Mouse (Mus musculus): ENCODE data around the gene Akr1a1.

Akr1a1 gene

DNA sequence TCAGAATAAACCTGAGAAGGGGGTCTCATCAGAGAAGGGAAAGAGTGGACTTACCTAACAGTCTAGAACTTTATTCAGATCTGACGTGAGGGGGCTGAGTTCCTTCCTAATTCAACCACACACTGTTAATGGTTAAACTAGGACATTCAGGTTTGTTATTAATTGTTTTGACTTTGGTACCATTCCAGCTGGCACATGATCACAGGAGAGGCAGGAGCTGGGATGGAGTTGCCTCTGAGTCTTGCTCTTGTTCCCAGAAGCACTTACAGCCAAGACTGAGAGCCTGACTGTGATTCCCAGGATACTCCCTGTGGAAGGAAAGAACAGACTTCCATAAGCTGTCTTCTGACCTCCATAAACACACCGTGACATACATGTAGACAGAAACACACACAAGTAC, 8.0 kb upstream of the Akr1a1 start:
- DNase-seq (ENCODE audit: low spot score), result no peak

DNA sequence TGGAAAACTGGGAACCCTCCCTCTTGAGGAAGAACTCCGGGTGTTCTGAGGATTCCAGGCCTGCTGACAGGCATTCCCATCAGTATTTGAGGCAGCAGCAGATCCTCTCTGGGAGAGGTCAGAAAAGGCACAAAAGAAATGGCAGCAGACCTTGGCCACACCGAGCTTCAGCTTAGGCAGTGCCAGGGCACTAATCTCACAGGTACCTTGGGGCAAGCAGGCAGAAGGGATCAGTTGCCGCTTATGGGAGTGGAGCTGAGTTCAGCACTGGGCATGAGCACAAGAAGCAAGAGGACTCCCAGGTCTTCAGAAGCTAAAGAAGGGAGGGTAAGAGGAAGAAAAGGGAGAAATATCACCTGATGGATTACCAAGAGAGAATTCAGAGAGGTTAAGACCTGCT, 6.5 kb upstream of the Akr1a1 start:
- no peak for DNase-seq (ENCODE audit: low spot score)

DNA sequence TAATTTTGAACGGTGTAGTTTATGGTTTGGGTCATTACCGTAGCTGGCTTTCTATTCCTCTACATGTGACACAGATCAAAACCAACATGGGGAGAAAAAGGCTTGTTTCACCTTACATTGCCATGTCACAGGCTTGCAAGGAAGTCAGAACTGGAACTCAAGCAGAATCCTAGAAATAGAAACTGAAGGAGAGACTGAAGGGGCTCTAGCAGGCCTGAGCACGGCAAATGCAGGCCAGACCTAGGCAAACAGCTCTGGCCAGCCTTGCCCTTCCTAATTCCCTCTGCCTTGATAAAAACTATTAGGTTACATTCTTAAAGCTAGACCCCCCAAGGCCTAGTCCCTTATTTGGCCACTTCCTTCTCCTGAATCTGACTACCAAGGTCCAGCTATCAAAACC, 4.2 kb upstream of the Akr1a1 start:
- DNase-seq (ENCODE audit: low spot score), result no peak

DNA sequence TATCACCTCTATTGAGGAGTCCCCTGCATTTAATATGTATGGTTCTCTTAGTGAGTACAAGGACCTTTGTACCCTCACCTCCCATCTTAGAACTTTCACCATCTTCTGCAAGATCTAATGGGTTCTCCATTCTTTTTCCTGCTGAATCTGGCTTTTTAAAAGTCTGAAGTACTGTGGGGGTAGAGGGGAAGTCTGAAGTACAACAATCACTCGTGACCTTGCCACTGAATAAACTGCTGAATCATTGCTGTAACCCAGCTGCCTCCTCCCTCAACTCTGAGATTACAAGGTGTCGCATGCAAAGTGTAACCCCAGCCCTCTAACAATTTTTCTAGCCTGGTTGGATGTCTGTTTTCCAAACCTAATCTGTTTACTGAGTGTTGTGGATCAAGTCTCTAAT, 3.6 kb upstream of the Akr1a1 start:
- no peak for DNase-seq (ENCODE audit: low spot score)

DNA sequence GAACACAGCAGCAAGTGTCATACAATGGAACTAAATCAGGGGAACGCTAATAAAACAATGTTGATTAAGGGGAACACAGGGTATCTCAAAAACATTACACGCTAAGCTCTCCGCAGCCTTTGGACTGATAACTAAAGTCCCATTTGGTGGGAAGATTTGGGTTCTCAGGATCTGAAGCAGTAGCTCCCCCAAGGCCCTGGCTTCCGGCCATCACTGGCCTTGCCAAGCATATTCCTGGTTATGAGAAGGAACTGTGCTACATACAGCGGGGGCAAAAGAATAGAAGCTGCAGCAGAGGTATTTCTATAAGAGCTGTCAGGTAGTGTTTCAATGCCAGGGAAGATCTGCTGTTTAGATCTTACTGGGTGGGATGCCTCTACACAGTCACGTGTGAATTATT, 1.7 kb upstream of the Akr1a1 start:
- DNase-seq (ENCODE audit: low spot score), result peak; percentile 80

DNA sequence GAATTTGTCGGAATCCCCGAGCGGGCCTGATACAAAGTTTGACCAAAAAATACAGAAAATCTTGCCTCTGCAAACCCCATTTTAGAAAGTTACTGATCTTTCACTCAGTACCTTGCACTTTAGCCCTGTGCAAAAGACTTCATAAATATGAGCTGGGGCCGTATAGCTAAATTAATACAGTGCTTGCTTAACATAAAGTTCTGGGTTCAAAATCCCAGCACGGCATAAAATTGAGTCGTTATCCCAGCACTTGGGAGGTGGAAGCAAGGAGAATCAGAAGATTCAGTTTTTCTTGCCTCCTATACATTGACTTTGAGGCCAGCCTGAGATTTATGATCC, 286 bp upstream of the Akr1a1 start:
- DNase-seq (ENCODE audit: low spot score), result no peak

DNA sequence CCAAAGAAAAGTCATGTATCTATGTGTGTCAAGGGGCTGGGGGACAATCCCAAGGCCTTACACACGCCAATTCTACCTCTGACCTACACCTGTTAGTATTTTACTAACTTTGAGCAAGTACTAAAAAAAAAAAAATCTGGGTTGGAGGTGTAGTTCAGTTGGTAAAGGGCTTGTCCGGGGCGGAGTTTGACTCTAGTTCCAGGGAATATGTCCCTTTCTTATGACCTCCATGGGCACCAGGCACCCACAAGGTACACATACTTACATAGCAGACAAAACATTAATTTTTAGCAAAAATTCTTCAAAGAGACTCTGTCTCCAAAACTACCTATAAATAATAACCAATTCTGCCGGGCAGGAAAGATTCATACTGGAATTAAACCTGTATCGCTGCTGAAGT, 1.1 kb downstream of the Akr1a1 start:
- DNase-seq (ENCODE audit: low spot score), result no peak

DNA sequence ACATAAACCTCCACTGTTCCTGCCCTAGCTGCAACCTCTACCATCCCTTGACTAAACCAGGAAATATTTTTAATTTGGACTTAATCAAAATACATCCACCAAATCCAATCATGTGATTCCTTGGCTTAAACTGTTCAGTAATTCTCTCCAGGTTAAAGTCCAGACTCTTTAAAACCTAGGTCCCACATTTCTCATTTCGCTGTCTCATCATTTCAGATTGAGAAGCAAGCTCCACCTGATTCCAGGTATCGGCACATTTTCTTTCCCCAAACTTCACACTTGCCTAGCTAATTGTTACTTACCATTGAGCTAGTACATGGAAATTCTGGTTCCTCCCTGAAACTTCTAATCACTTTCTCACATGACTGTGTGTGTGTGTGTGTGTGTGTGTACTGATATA, 2.1 kb downstream of the Akr1a1 start:
- DNase-seq (ENCODE audit: low spot score), result no peak

DNA sequence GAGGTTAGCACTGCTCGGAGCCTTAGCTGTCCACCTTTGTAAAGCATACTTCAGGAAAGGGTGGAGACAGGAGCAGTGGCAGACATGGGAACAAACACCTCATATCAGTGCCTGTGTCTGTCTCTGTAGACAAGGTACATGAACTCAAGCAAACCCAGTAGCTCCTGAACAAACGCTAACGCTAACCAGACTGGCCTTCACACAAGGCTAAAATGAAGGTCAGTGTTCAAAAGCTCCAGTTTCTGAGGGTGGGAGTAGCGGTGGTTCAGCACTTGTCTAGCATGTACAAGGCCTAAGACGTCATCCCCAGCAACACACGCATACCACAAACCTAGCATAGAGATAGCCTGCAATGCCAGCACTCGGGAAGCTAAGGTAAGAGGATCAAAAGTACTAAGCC, 5.9 kb downstream of the Akr1a1 start:
- DNase-seq (ENCODE audit: low spot score), result no peak

DNA sequence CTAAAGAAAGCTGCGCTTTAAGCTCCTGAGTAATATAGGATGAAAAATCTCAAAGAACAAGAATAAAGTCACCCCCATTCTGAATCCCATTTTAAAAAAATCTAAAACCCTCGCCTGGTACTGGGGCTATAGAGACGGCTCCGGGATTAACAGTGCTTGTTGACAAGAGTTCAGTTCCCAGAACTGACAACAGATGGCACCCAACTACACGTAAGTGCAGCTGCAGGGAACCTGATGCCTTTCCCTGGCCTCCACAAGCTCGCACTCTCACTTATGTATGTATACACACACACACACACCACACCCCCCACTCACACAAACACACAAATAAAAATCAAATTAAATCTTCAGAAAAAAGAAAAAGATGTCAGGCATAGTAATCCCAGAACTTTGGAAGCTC, 7.2 kb downstream of the Akr1a1 start:
- no peak for DNase-seq (ENCODE audit: low spot score)

DNA sequence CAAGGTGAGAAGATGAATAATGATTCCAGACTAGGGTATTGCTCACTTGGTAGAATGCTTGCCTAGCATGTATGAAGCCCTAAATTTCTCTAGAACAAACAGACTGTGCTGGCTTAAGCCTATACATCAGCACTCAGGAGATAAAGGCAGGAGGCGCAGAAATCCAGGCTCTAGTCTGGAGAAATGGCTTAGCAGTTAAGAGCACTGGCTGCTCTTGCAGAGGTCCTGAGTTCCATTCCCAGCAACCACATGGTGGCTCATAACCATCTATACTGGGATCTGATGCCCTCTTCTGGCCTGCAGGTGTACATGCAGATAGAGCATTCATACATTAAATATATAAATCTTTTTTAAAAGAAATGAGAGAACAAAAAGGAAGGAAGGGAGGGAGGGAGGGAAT, 9.4 kb downstream of the Akr1a1 start:
- no peak for DNase-seq (ENCODE audit: low spot score)

DNA sequence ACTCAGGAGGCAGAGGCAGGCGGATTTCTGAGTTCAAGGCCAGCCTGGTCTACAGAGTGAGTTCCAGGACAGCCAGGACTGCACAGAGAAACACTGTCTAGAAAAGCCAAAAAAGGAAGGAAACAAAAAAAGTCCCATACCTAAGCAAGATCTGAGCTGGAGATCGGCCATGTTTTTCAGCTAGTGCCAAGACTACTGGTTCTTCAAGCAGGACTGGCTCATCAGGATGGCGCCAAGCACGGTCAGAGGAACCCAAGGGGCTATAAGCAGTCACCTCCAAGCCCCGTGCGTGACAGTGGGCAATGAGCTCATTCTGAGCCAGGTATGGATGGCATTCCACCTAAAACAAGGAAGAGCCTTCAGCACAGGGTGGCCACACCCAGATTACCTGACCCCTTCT, 12.7 kb downstream of the Akr1a1 start:
- DNase-seq (ENCODE audit: low spot score), result no peak

DNA sequence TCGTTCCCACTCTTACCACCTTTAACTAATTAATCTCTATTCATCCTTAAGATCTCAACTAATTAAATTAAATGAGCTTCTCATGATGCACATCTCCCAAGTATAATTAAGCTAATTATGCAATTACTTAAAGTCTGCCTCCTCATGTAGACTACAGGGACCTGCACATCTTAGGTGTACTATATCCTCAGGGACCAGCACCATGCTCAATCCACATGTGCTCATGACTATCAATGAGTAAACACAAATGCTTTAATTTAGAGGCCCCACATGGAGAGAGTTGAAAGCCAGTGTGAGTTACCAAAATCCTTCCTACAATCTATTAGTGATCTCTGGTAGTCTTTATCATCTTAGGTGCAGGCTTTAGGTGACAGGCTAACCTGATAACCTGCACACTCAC, 16.3 kb downstream of the Akr1a1 start:
- DNase-seq (ENCODE audit: low spot score), result no peak

DNA sequence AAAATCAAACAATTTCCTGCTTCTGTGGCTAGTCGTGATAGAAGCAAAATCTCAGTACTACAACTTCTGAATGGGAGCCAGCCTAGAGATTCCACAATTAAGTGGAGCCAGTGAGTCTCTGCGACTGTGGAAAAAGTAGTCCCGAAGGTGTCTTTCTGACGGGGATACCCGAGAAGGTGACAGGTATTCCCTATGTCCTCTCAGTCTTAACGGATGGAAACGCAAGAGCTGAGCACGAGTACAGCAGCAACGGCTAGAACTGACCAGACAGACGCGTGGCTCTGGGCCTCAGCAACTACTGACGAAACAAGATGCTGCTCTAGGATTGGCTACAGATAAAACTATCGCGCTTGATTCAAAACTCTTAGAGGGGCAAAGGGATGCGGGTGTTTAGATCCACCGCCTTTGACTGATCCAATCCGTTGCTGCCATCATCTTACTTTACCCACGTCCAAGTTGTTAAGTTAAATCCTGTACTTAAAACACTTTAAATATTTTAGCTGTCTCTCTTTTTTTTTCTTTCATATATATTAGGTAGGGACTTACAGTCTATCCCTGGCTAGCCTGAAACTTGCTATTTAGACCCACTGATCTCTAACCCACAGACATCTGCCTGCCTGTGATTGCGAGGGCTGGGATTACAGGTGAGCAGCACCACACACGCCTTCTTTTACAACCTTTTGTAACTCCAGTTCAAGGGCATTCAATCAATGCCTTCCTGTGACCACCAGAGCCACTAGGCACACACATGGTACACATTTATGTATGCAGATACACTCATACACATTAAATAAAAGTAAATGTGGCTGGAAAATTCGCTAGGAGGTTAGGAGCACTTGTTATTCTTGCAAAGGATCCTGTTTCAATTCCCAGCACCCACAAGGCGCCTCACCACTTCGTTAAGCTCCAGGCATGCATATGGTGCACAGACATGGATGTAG, 23.5 kb downstream of the Akr1a1 start, which contains the start of gene Nasp:
Nasp (minus strand) TSS at position 220 of the 941 bp plus-strand sequence.
- DNase-seq (ENCODE audit: low spot score), result peak; percentile 72

DNA sequence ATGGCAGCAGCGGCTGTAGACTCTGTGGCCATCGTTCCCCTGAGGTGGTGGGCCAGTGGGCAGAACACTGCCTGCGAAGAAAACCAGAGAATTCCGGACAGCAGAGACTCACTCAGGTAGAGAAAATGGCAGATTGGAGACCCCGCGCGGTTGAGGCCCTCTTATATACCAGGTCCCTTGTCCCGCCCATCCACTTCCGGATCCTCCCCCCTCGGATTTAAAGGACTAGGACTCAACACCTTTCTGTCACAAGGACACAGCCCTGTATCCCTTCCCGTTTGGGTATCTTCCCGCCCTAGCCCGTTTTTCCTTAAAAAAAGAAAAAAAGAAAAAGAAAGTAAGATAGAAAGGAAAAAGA, 24.1 kb downstream of the Akr1a1 start:
- peak; percentile 85 for DNase-seq (ENCODE audit: low spot score)

DNA sequence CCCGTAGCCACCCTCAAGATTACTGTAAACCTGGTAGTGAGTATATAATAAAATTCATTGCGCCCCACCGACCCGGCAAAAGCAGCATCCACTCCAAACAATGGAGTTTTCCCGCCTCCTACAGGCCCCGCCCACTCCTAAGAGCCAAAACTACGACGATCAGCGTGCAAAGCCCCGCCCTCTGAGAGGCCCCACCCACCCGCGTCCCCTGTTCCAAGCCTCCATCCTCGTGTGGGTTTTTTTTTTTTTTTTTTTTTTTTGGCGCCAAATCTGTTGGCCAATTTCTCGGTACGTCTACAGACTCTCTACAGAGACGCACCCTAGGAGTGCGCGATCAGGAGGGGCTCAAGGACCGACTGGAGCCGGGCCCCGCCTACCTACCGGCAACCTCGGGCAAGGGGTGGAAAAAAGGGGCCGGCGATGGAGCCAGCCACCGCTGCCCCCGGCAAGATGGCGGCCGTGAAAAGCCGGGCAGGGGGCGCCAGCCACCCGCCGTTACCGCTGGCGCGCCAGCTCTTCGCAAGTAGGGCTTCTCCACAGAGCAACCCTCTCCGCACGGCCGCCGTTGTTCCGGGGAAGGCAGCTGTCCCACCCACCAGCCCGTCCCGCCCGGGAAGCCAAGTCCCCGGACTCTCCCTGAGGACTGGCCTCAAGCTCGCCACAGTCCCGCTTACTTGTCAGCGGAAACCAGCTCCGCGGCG, 24.7 kb downstream of the Akr1a1 start:
- DNase-seq (ENCODE audit: low spot score), result peak; percentile 80

DNA sequence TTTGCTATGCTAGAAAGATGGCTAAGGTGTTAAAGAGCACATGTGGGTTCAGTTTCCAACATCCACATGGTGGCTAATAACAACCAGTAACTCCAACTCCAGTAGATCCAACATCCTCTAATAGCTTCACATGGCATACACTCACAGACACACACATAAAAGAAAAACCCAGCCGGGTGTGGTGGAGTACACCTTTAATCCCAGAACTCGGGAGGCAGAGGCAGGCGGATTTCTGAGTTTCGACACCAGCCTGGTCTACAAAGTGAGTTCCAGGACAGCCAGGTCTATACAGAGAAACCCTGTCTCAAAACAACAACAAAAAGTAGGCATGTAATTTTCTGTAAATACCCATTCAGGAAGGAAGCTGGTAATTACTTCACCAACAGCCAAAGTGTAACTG, 26.6 kb downstream of the Akr1a1 start:
- DNase-seq (ENCODE audit: low spot score), result no peak

DNA sequence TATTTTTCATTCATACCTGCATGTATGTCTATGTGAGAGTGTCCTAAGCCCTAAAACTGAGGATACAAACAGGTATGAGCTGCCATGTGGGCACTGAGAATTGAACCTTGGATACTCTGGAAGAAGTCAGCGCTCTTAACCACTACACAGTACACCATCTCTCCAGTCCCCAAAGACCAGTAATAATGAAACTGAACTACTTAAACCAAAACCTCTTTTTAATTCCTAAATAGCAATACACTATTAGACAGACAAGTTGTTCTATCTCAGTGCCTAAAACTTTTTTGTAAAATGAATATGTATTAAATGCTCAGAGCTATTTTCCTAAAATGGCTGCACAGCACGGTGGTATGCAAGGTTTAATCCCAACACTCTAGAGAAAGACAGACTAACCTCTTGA, 36.2 kb downstream of the Akr1a1 start:
- DNase-seq (ENCODE audit: low spot score), result no peak

DNA sequence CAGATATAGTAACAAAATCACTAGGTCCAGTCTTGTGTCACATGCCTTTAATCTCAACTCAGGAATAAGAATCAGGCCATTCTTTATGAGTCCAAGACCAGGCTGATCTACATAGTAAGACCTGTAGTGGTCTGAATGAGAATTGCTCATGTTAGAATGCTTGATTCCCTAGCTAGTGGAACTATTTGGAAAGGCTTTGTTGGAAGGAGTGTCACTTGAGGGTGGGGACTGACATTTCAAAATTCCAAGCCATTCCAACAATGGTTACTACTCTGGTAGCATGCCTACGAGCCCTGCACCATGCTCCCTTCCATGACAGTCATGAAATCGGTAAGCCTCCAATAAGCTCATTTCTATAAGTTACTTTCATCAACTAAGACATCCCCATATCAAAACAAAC, 38.9 kb downstream of the Akr1a1 start:
- no peak for DNase-seq (ENCODE audit: low spot score)

DNA sequence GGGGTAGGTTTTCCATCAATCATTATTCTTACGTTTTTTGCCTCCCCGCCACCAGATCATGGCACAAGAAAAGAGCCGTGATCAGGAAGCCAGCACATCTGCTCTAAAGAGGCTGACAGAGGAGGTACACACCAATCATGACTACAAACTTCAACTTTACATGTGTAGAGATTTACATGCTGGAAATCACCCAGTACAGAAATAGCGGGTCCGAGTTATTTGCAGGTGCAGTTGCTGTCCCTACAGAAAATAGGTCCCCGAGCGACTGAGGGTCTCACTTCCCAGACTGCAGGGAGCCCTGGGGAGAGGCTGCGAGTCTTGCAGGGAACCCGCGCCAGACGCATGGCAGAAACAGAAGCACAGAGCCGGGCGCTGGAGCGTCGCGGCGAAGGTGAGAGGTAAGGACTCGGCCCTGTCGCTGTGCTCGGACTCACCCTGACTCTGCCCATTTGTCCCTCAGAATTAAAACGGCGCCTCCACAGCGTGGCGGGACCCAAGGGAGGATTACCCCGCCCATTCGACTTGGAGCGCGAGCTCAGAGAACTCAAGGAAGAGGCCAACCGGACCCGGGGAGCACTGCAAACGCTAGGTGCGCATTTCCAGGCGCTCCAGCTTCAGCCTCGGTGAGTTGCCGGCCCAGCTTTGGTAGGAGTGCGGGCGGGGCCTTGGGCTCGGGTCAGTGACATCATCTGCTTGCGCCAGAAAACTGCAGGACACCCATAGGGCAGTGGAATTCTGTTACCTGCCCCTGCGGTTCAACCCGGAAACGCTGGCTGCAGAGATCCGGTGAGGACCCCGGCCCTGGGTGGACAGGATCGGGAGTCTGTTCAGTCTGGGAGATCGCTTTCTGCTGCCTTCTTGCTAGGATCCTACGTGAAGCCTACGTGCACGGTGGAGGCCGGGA, 54.2 kb downstream of the Akr1a1 start:
- peak; percentile 87 for DNase-seq (ENCODE audit: low spot score)

DNA sequence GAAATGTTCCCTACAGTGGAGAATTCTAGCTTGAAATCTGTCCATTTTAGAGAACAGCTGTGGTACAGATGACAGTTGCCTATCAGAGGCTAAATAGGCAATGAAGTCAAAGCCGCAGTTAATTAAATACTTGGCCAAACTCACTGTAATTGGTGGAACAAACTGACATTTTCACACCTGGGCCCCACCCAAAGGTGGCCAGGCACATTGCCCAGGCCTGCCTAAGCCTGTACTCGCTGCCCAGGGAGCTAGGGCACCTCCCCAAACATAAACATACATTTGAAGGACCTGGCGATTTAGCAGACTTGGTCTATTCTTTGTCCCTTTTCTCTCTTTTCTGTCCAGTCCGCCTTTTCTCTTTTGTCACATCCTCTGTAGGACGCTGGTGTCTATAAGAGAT, 55.1 kb downstream of the Akr1a1 start, which contains the start of gene Ccdc17:
Ccdc17 (plus strand) TSS at position 276 of the 400 bp plus-strand sequence.
- no peak for DNase-seq (ENCODE audit: low spot score)

DNA sequence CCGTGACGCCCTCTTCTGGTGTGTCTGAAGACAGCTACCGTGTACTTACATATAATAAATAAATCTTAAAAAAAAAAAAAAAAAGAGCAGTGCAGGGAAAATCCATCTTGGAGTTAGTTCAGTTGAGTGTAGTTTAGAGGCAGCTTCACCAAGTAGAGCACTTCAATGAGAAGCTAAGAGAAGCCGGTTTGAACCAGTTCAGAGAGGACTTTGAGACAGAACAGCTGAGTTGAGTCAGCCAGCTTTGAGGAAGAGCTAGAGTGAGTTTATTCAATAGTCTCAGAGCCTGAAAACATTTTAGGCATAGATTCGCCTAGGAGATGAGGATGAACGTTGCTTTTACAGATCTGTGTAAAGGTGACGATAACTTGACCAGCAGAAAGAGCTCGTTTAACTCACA, 55.7 kb downstream of the Akr1a1 start:
- no peak for DNase-seq (ENCODE audit: low spot score)
